Mouse (Mus musculus): ENCODE data around the gene 2310011J03Rik.
A peak's percentile ranks its signal among the peaks of the same experiment; 100 is the strongest.

Gene 2310011J03Rik

GRCm38 (mm10) chr10:80315315-80315714, 5.0 kb downstream of the 2310011J03Rik start:
- DNase-seq (ENCODE audit: low spot score in 2 of 2) = no peak

GRCm38 (mm10) chr10:80314494-80315001, 5.8 kb downstream of the 2310011J03Rik start:
- no peak for DNase-seq (ENCODE audit: low spot score in 2 of 2)

- peak in 1 of 2 experiments; percentile 48 for DNase-seq (ENCODE audit: low spot score in 2 of 2)
These were observed 6.6 kb downstream of the 2310011J03Rik start for GRCm38 (mm10) chr10:80313627-80314201.

GRCm38 (mm10) chr10:80312586-80313504, 7.5 kb downstream of the 2310011J03Rik start:
- DNase-seq (ENCODE audit: low spot score in 2 of 2) = no peak

GRCm38 (mm10) chr10:80311560-80311959, 8.8 kb downstream of the 2310011J03Rik start:
- DNase-seq (ENCODE audit: low spot score in 2 of 2) = no peak

- peak; percentile 48 to 52 for DNase-seq (ENCODE audit: low spot score in 2 of 2)
These were observed 15.5 kb downstream of the 2310011J03Rik start for GRCm38 (mm10) chr10:80304862-80305261.

- no peak for DNase-seq (ENCODE audit: low spot score in 2 of 2)
These were observed 15.9 kb downstream of the 2310011J03Rik start for GRCm38 (mm10) chr10:80304458-80304857.

- no peak for DNase-seq (ENCODE audit: low spot score in 2 of 2)
These were observed 17.9 kb downstream of the 2310011J03Rik start for GRCm38 (mm10) chr10:80302471-80302881.

- DNase-seq (ENCODE audit: low spot score in 2 of 2) = no peak
These were observed 18.3 kb downstream of the 2310011J03Rik start for GRCm38 (mm10) chr10:80302082-80302355.

GRCm38 (mm10) chr10:80301256-80302081, 18.9 kb downstream of the 2310011J03Rik start:
- no peak for DNase-seq (ENCODE audit: low spot score in 2 of 2)

GRCm38 (mm10) chr10:80300672-80301181, 19.6 kb downstream of the 2310011J03Rik start:
- DNase-seq (ENCODE audit: low spot score in 2 of 2) = no peak

GRCm38 (mm10) chr10:80299824-80300223, 20.5 kb downstream of the 2310011J03Rik start:
- DNase-seq (ENCODE audit: low spot score in 2 of 2) = no peak

- DNase-seq (ENCODE audit: low spot score in 2 of 2) = no peak
These were observed 21.0 kb downstream of the 2310011J03Rik start for GRCm38 (mm10) chr10:80299301-80299700.

- no peak for DNase-seq (ENCODE audit: low spot score in 2 of 2)
These were observed 21.6 kb downstream of the 2310011J03Rik start for GRCm38 (mm10) chr10:80298571-80299281.

- DNase-seq (ENCODE audit: low spot score in 2 of 2) = no peak
These were observed 22.7 kb downstream of the 2310011J03Rik start for GRCm38 (mm10) chr10:80297526-80298133.

GRCm38 (mm10) chr10:80296824-80297223, 23.5 kb downstream of the 2310011J03Rik start:
- no peak for DNase-seq (ENCODE audit: low spot score in 2 of 2)

- DNase-seq (ENCODE audit: low spot score in 2 of 2) = peak; percentile 49 to 65
These were observed 24.5 kb downstream of the 2310011J03Rik start, which contains the start of gene Apc2 for GRCm38 (mm10) chr10:80295618-80296425. Gene Apc2, plus strand, starts transcription at chr10:80295977.

- DNase-seq (ENCODE audit: low spot score in 2 of 2) = no peak
These were observed 25.5 kb downstream of the 2310011J03Rik start for GRCm38 (mm10) chr10:80294788-80295303.

GRCm38 (mm10) chr10:80294311-80294710, 26.0 kb downstream of the 2310011J03Rik start:
- DNase-seq (ENCODE audit: low spot score in 2 of 2) = no peak

GRCm38 (mm10) chr10:80293325-80293724, 27.0 kb downstream of the 2310011J03Rik start:
- no peak for DNase-seq (ENCODE audit: low spot score in 2 of 2)
